Mouse (Mus musculus) myocyte (in vitro differentiated cells): ENCODE measurements at regions not wholly inside any gene's neighbourhood (a gene's known extent, or its start where the extent isn't known, plus 50 kb on each side); places are given as distances from the start of the nearest gene placed in this dataset.

Experiments
- CEBPB ChIP-seq: IDR thresholded peaks from 2 replicates; pipeline ENCODE4 v1.6.1; 2011; ENCODE audit warnings: mild to moderate bottlenecking, moderate library complexity; ENCODE audit not compliant: poor library complexity, insufficient read depth, severe bottlenecking
- E2F4 ChIP-seq: IDR thresholded peaks from one replicate; pipeline ENCODE4 v1.6.1; 2011; ENCODE audit warnings: mild to moderate bottlenecking, control low read depth, moderate library complexity; ENCODE audit not compliant: insufficient read depth
- MYOD1 ChIP-seq, 3 experiments: IDR thresholded peaks; one replicate each; pipeline ENCODE4 v1.6.1; 2011; ENCODE audit warnings: control low read depth in 2 of 3, low read depth in 2 of 3, mild to moderate bottlenecking in 2 of 3, moderate library complexity in 1 of 3; ENCODE audit not compliant: insufficient read length in 2 of 3, control insufficient read depth in 1 of 3
- POLR2A ChIP-seq: IDR thresholded peaks from one replicate; pipeline ENCODE4 v1.6.1; 2011; ENCODE audit warnings: low read depth, mild to moderate bottlenecking, control low read depth, moderate library complexity; ENCODE audit not compliant: insufficient read length

- TF ChIP-seq POLR2A, result no peak
- no peak for TF ChIP-seq E2F4
- peak; percentile 29 to 42 (median 30) for TF ChIP-seq MYOD1 (IDR thresholded peaks at IDR 0.05; ENCODE audit: control insufficient read depth in 1 of 3, insufficient read length in 2 of 3, low read depth in 2 of 3)
- TF ChIP-seq CEBPB, result no peak
Measured at GRCm38 (mm10) chr14:76781524-76781880, 224.8 kb upstream of the Serp2 start.
